Mouse (Mus musculus): ENCODE data around the gene Cdk14.

Gene Cdk14

GRCm38 (mm10) chr5:4891862-4892704, 528.0 kb downstream of the Cdk14 start:
- no peak for DNase-seq

GRCm38 (mm10) chr5:4887069-4887468, 533.0 kb downstream of the Cdk14 start:
- no peak for DNase-seq

GRCm38 (mm10) chr5:4882841-4883240, 537.3 kb downstream of the Cdk14 start:
- DNase-seq = no peak

- no peak for DNase-seq
Observed at GRCm38 (mm10) chr5:4880331-4880730, 539.8 kb downstream of the Cdk14 start.

DNA sequence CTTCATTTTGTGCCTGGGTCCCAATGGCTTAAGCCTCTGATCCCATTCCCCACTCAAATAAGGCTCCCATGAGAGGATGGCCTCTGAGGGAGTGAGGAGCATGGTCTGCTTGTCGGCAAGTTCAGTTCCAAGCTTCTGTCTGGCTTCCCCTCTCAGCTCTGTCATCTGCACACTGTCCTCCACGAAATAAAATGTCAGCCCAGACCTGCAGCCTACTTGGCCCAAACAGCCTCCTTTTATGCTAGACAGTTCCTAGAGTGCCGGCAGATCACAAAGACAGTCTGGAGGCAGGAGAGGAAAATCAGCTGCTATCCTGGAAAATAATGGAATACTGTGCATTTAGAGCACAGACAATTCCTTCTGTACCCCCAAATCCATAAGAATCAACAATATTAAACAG, 541.2 kb downstream of the Cdk14 start:
- no peak for DNase-seq

DNA sequence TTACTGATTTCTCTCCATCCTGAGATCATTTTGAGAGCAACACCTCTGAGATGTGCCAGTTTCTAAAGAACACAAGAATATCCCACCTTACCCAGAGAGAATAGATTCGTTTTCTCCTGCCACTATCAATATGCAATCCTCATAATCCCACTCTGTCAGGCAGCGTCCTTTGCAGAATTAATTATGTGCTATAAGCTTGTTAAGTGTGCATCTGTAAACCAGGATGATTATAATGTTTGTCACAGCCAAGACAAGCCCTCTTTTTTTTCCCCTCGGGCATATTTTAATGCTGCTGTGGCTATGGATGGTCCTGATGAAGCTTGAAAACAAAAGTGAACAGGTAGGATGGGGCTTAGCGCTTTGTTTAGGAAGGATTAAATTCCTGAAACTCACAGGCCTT, 542.5 kb downstream of the Cdk14 start:
- DNase-seq = no peak

DNA sequence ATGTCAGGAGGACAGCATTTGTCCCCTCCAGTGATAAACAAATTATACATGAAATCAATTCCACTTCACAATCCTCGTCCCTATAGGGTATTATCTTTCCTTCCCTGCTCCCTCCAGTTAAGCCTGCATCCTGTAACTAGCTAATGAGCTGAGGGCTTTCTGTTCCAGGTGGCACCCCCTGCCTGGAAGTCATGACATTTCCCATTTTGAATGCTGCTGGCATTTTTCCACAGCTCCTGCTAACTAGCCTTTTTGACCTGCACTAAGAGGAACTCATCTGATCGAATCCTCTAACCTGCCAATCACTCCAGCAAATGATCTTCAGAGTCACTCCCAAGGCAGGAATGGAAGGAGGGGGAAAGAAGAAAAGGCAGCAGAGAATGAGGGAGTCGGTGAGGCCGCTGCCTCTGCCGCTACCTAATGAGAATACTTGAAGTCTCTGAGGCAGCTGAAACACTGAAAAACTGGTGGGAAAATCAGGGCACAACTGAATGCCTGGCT, 542.9 kb downstream of the Cdk14 start:
- no peak for DNase-seq

GRCm38 (mm10) chr5:4876653-4877091, 543.4 kb downstream of the Cdk14 start:
- DNase-seq = no peak

- no peak for DNase-seq
Observed at GRCm38 (mm10) chr5:4870041-4870726, 549.9 kb downstream of the Cdk14 start.

DNA sequence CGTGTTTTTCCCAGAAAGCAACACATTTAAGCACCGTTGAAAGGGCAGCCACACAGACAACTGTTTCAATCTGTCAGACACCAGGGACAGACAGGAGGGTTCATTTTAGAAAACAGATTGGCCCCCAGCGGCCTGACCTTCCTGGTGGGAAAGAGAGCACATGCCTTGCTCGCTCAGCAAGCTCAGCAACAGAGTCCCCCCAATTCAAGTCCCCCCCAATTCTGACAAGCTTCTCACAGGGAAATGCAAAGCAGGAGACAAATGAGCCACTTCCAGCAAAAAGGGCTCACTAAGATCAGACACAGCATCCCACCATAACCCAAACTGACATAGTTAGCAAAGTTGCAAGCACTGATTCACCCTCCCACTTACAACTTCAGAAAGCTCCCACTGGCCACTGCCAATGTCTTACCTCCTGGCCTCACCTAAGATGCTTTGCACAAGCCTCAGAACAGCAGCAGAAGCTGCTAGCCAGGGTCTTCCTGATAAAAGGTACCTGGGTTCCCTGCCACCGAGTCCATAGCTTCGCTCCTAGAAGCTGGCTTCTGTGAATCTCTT, 551.5 kb downstream of the Cdk14 start:
- no peak for DNase-seq

- DNase-seq = no peak
Observed at GRCm38 (mm10) chr5:4867849-4868562, 552.1 kb downstream of the Cdk14 start.

DNA sequence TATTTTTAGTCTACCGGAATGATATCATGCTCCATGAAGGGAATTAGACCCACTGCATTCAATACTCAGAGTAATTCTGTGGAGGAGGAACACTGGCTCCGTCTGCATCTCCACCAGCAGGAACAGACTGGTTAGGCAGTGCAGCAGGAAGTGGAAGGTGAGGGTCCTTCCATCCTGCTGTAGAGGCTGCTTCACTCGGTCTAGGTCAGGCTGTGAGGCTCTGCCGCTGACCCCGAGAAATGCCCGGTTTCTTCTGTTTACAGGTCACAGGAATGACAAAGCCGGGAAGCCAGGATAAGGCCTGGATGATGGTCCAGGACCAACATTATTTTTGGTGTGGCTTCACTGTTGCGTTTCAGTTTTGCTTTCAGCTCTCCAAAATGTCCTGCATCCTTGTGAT, 553.2 kb downstream of the Cdk14 start:
- DNase-seq = no peak

DNA sequence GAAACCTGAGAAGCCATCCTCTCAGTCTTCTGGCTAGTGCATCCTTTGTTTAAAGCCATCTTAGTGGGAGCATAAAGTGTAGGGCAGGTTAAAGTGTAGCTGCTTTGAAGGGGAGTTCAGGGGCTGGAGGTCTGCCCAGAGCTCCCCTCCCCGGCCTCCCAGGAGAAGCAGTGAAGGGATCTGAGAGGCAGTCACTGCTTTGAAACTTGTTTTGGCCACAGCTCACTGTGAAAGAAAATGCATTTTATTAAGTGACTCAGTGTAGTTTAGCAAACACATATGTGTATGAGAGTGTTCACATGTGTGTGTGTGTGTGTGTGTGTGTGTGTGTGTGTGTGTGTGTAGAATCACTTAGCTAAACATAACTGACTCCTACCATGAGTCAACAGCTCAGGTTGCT, 554.0 kb downstream of the Cdk14 start:
- DNase-seq = no peak

DNA sequence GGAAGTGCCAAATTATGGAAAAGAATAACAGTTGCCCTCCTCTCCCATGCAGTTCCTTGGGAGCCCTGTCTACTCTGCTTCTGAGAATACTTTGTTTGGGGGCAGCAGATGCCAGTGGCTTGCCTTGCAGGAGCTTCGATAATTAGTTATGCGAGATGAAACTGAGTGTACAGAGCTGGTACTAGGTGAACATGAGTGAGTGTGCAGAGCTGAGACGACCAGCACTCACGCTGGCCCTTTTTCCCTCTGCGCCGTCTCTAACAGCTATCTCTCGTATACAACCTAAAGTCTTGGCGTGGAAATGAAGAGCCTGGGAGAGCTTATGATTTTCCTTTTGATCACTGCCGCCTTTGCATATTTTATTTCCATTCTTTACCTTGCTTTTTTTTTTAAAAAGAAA, 558.5 kb downstream of the Cdk14 start:
- DNase-seq = no peak

DNA sequence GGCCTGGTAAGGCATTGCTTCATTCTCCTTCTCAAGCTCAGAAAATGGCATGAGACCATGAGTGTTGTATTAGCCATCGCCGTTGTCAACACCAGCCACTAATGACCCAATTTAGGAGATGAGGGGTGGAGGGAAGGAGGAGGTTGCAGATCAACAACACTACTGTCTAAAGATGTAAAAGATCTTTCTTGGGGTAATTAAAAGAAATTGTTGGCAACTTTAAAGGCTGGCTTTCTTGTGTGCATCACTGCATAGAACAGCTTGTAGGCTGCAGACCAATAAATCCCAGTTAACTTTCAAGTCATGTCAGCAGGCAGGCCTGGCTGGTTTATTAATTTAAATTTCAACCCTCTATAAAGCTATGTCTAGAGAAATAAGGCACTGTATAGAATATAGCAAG, 559.0 kb downstream of the Cdk14 start:
- DNase-seq = no peak

- DNase-seq = no peak
Observed at GRCm38 (mm10) chr5:4858032-4858641, 562.0 kb downstream of the Cdk14 start.

DNA sequence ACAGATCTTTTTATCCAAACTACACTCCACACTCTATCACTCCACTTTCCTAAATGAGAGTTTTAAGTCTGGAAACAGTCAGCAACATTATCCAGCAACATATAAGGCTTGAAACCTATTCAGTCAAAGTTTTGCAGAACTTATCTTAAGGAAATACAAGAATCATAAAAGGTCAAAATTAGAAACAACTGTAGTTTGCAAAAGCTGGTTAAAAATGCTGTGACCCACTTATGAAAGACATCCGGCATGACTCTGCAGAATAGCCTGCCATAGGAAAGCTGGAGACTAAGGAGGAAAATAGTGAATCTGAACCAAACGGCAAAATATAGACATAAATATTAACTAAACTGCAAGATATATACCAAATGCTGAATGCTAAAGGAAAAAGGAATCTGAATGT, 566.6 kb downstream of the Cdk14 start:
- DNase-seq = no peak

- no peak for DNase-seq
Observed at GRCm38 (mm10) chr5:4852711-4853320, 567.3 kb downstream of the Cdk14 start.

GRCm38 (mm10) chr5:4851934-4852710, 568.0 kb downstream of the Cdk14 start:
- DNase-seq = no peak

DNA sequence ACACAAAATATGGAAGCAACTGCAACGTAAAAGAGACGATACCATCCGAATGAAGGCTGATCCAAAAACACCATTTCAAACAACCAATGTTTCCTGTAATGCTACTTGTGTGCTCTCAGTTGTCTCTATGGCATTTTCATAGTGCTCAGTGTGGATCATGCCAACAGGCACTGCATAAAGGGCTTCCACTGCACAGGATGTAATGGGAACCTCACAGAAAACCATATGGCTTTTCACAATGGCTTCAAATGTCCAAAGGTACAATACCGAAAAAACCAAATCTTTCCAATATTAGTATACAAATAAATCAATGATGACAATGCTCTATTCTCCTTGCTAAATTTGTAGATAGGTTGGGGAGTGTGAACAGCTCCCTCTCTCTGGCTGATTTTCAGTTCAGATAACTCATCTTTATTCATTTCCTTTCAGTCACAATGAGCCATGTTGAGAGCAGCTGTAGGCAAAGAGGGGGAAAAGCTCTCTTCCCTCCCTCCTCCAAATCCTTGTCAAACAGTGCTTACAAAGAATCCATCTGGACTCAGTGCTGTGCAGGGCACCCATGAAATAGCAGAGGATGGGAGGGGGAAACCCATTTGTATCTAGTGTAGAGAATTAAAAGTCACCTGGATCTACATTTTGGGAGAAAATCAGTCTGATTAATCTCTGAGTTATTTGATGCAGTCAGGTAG, 568.7 kb downstream of the Cdk14 start:
- DNase-seq = no peak

Data from thymus, adult 18-20 months (tissue).